Mouse (Mus musculus) heart, adult 2 months (tissue): Measurements from ENCODE around the gene Cacng4. TPM values are rescaled to one million over a fixed set of nuclear protein-coding genes. Genes with fewer than 3 reads are reported as not detected.

Experiments
- DNase-seq, 2 experiments: peaks; one replicate each; pipeline ENCODE4 v3.0.0; 2021
- H3K27ac ChIP-seq: fragments of 200-600 bp; 2 replicates; pipeline ENCODE4 v1.8.1; 2022
- H3K27me3 ChIP-seq: fragments of 200-500 bp; 2 replicates; pipeline ENCODE4 v1.6.1; 2012; ENCODE audit warnings: mild to moderate bottlenecking, low read length, inconsistent platforms, mixed read lengths; ENCODE audit not compliant: control insufficient read depth, insufficient read depth
- H3K36me3 ChIP-seq: fragments of 200-500 bp; 2 replicates; pipeline ENCODE4 v1.6.1; 2012; ENCODE audit warnings: low read length, inconsistent platforms; ENCODE audit not compliant: control insufficient read depth, insufficient read depth
- H3K4me1 ChIP-seq: fragments of 200-500 bp; 2 replicates; pipeline ENCODE4 v1.6.1; 2011; ENCODE audit warnings: low read length; ENCODE audit not compliant: control insufficient read depth, insufficient read depth
- H3K4me3 ChIP-seq: fragments of 200-600 bp; 2 replicates; pipeline ENCODE4 v1.8.1; 2022
- H3K79me2 ChIP-seq: fragments of 200-500 bp; replicated peaks from 2 replicates; pipeline ENCODE4 v1.6.1; 2012; ENCODE audit warnings: mild to moderate bottlenecking, inconsistent platforms, low read length, moderate library complexity, mixed read lengths; ENCODE audit not compliant: control insufficient read depth, insufficient read depth
- H3K9ac ChIP-seq: fragments of 200-500 bp; 2 replicates; pipeline ENCODE4 v1.6.1; 2012; ENCODE audit warnings: low read depth, mild to moderate bottlenecking, control low read depth, inconsistent platforms, low read length, mixed read lengths
- CTCF ChIP-seq: fragments of 200-600 bp; IDR thresholded peaks from 2 replicates; pipeline ENCODE4 v1.8.1; 2022; ENCODE audit warnings: antibody characterized with exemption, mild to moderate bottlenecking, moderate library complexity
- EP300 ChIP-seq: fragments of 200-500 bp; IDR thresholded peaks from 2 replicates; pipeline ENCODE4 v1.6.1; 2011; ENCODE audit warnings: low read depth, low read length, control low read depth; ENCODE audit not compliant: insufficient read depth
- POLR2A ChIP-seq: fragments of 200-500 bp; IDR thresholded peaks from 2 replicates; pipeline ENCODE4 v1.6.1; 2011; ENCODE audit warnings: mild to moderate bottlenecking, low read depth, low read length, control low read depth; ENCODE audit not compliant: insufficient read depth
- WGBS: fragments of 180-500 bp; shearing (Covaris S2); methylation state at CpG from one replicate; pipeline ENCODE4 v1.1.7; 2018; 5-methylcytosine and 5-hydroxymethylcytosine counted together
- intact Hi-C: fragments of 180-260 bp; cut with DNase I; formaldehyde crosslinking; loops from one replicate; pipeline ENCODE4 v1.15.1; 2025
- polyA plus RNA-seq: library from polyadenylated mRNA; depleted of rRNA; stranded (reverse); fragments of >200 nt; gene quantifications from 2 replicates; pipeline ENCODE4 v1.2.3, GENCODE M21; 2012
- total RNA-seq, 2 experiments: library from RNA; stranded (reverse); gene quantifications; 2 replicates each; pipeline ENCODE4 v1.2.3; 2021

Gene Cacng4
- total and polyA plus RNA-seq, 3 experiments: 0.18 TPM; not detected in 2

DNA sequence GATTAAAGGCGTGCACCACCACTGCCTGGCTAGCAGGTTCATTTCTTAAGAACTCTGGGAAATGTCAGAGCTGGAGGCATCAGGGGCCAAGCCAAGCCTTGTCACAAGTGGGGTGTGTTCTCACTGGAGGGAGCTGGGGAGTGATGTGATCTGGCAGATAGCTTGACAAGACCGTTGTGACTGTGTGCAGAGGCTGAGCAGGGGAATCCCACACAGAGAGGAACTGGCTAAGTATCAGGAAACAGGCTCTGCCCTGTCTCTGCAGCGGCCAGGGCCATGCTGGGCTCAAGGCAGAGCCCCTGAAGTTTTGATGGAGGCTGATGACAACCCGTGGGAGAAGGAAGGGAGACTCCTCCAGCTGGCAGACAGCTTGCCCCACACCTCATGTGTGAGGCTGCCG, 11.8 kb downstream of the Cacng4 start:
- DNase-seq: no peak
- no peak overlapping the region for H3K27ac ChIP-seq
- no peaks in the 10 kb centered on the region for H3K4me1 ChIP-seq
- no peaks in the 10 kb centered on the region for H3K36me3 ChIP-seq
- H3K27me3 ChIP-seq: no peaks in the 10 kb centered on the region
- TF ChIP-seq POLR2A (no peak), EP300 (no peak), CTCF (no peak)
- no peak overlapping the region for H3K4me3 ChIP-seq
- intact Hi-C loops: no loop called here
- 25% methylated on average over 5 of the region's 5 CpGs for WGBS
- no peak overlapping the region for H3K9ac ChIP-seq
- H3K79me2 ChIP-seq: no peaks in the 10 kb centered on the region

DNA sequence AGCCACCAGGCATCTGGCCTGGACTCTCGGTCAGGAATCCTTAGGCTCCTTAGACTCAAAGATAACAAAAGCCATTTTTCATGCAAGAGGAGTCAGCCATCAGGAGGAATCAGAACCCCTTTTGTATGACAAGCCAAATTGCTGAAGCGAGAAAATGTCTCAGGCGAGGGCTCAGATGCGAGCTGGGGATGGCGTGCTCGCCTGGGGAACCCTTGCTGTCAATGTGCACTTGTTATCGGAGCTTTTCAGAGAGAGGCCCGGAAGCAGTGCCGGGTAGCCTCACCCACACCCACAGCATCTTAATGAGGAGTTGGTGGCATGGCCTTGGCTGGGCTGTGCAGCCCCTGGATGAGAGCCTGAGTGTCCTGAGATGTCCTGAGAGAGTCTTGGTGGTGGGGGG, 15.5 kb downstream of the Cacng4 start:
- Histone ChIP-seq H3K27me3 (no peaks in the 10 kb centered on the region; the same call in 1 of the 2 replicates), H3K79me2 (no peaks in the 10 kb centered on the region), H3K27ac (no peak overlapping the region), H3K9ac (no peak overlapping the region), H3K36me3 (no peaks in the 10 kb centered on the region), H3K4me1 (no peaks in the 10 kb centered on the region), H3K4me3 (no peak overlapping the region)
- WGBS: 84% methylated on average over 9 of the region's 9 CpGs
- intact Hi-C loops: no loop called here
- TF ChIP-seq POLR2A (no peak), CTCF (no peak)
- no peak for DNase-seq

DNA sequence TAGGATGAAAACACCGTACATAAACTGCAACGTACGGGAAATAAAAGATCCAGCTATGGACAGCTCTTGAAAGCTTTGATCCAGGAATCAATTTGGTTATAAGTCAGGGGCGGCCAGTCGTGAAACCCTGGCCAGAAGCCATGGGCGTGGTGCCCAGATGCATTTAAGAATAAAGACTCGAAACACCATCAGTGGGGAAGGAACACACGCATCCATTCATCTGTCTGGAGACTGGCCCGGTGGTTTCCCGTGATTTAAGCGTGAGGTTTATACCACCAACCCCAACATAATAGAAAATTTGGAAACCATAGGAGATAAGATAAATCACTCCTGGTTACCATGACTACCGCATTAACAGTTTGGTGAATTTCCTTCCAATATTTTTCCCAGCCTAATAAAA, 16.9 kb downstream of the Cacng4 start:
- no peak for DNase-seq
- H3K79me2 ChIP-seq: no peaks in the 10 kb centered on the region
- TF ChIP-seq POLR2A: no peak
- TF ChIP-seq EP300: no peak
- TF ChIP-seq CTCF: no peak
- no peaks in the 10 kb centered on the region for H3K4me1 ChIP-seq
- no peaks in the 10 kb centered on the region for H3K36me3 ChIP-seq
- WGBS: 51% methylated on average over 12 of the region's 12 CpGs
- no peak overlapping the region for H3K27ac ChIP-seq
- H3K4me3 ChIP-seq: no peak overlapping the region
- intact Hi-C loops: no loop called here
- H3K9ac ChIP-seq: no peak overlapping the region
- no peaks in the 10 kb centered on the region; the same call in 1 of the 2 replicates for H3K27me3 ChIP-seq

DNA sequence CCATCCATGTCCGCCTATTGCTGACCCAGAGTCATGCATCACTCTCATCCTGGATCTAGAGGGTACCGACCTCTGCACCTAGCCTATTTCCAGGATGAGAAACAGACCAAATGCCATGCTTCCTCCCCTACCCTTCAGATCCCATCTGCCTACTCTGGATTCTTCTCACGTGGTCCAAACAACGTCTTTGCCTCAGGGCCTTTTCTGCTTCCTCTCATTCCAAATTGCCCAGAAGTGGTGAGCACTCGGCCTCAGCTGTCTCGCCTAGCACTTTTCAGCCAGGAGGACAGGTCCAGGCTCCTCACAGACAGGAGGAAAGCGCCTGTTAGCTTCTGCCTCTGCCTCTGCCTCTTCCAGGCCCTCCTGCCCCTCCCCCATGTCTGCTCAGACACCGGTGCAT, 21.0 kb downstream of the Cacng4 start:
- intact Hi-C loops: no loop called here
- Histone ChIP-seq H3K27me3 (no peaks in the 10 kb centered on the region; the same call in 1 of the 2 replicates), H3K4me1 (no peaks in the 10 kb centered on the region), H3K27ac (no peak overlapping the region), H3K4me3 (no peak overlapping the region), H3K9ac (no peak overlapping the region), H3K79me2 (no peaks in the 10 kb centered on the region), H3K36me3 (no peaks in the 10 kb centered on the region)
- 62% methylated on average over 8 of the region's 8 CpGs for WGBS
- no peak for DNase-seq
- TF ChIP-seq POLR2A: no peak
- TF ChIP-seq EP300: no peak
- TF ChIP-seq CTCF: no peak

DNA sequence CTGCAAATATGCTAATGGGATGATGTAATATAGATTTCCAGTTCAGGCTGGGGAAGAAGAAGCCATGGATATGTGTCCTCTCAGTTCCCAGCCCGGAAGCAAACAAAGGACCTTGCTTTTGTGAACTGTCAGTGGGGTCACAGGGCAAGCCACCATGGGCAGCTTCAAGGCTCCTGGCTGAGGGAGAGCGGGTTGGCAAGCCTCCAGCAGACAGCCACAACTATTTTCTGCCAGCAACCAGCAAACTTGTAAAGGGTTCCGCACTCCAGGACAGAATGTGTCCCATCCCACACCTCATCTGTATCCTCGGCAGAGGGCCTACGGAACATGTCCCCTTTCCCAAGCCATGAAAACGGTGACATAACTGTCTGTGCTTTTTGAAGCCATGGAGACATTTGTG, 22.4 kb downstream of the Cacng4 start:
- 65% methylated on average over 6 of the region's 6 CpGs for whole genome bisulfite sequencing
- H3K79me2 ChIP-seq: no peaks in the 10 kb centered on the region
- H3K4me1 ChIP-seq: no peaks in the 10 kb centered on the region
- no peak for TF ChIP-seq CTCF
- TF ChIP-seq EP300: no peak
- no peak for TF ChIP-seq POLR2A
- DNase-seq: no peak
- intact Hi-C loops: no loop called here
- H3K36me3 ChIP-seq: no peaks in the 10 kb centered on the region
- H3K9ac ChIP-seq: no peak overlapping the region
- H3K27me3 ChIP-seq: no peaks in the 10 kb centered on the region; the same call in 1 of the 2 replicates
- no peak overlapping the region for H3K27ac ChIP-seq
- no peak overlapping the region for H3K4me3 ChIP-seq

DNA sequence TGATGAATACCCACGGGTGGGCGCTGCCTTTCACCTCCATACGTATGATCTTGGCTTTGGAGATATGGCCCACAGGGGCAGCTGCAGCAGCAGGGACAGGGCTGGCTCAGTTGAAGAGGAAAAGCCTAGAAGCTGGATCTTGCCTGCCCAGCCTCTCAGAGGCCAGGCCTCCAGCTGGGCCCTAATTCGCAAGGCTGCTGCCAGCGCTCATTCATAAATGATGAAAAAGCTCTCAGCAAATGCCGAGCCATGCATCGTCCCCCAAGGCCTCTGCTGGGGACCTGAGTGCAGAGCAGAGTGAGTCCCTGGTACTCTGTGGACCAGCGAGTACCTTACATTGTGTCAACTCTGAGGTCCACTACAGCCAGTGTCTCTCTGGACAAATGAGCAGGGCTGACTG, 26.0 kb downstream of the Cacng4 start:
- 80% methylated on average over 8 of the region's 8 CpGs for WGBS

More for the DNA sequence above, 26.0 kb downstream of the Cacng4 start:
- no peak overlapping the region for H3K27ac ChIP-seq
- no peaks in the 10 kb centered on the region for H3K4me1 ChIP-seq
- intact Hi-C loops: no loop called here
- no peaks in the 10 kb centered on the region for H3K27me3 ChIP-seq
- no peak for DNase-seq
- no peak overlapping the region for H3K9ac ChIP-seq
- H3K4me3 ChIP-seq: no peak overlapping the region
- no peaks in the 10 kb centered on the region for H3K79me2 ChIP-seq
- H3K36me3 ChIP-seq: no peaks in the 10 kb centered on the region
- TF ChIP-seq CTCF: no peak
